Mouse (Mus musculus) heart, postnatal 0 days (tissue): ENCODE results near the gene Clmp. TPM values are rescaled to one million over a fixed set of nuclear protein-coding genes. Genes with fewer than 3 reads are reported as not detected.

Experiments
- ATAC-seq: fragments of 200-750 bp; cut with Nextera tagmentation; 2 replicates; pipeline ENCODE4 v1.8.0; 2017; ENCODE audit warnings: low read depth, moderate number of reproducible peaks, moderate library complexity; ENCODE audit not compliant: insufficient read depth
- DNase-seq: peaks from one replicate; pipeline ENCODE4 v3.0.0-alpha.2; 2016; ENCODE audit warnings: low spot score
- H3K27ac ChIP-seq: fragments of 300-500 bp; sonication (generic); 2 replicates; pipeline ENCODE4 v1.5.1; 2014; ENCODE audit warnings: low read depth, mild to moderate bottlenecking
- H3K27me3 ChIP-seq: fragments of 300-500 bp; sonication (generic); 2 replicates; pipeline ENCODE4 v1.6.1; 2014; ENCODE audit warnings: low read length, mixed read lengths; ENCODE audit not compliant: control insufficient read depth, insufficient read depth
- H3K36me3 ChIP-seq: fragments of 300-500 bp; sonication (generic); replicated peaks from 2 replicates; pipeline ENCODE4 v1.6.1; 2014; ENCODE audit warnings: low read length, mixed read lengths; ENCODE audit not compliant: control insufficient read depth, insufficient read depth
- H3K4me1 ChIP-seq: fragments of 300-500 bp; sonication (generic); 2 replicates; pipeline ENCODE4 v1.6.1; 2014; ENCODE audit warnings: antibody characterized with exemption; ENCODE audit not compliant: control insufficient read depth, insufficient read depth
- H3K4me2 ChIP-seq: fragments of 300-500 bp; sonication (generic); 2 replicates; pipeline ENCODE4 v1.6.1; 2014; ENCODE audit warnings: low read depth, mild to moderate bottlenecking, low read length, moderate library complexity
- H3K4me3 ChIP-seq: fragments of 300-500 bp; sonication (generic); 2 replicates; pipeline ENCODE4 v1.5.1; 2014; ENCODE audit warnings: low read depth, low read length
- H3K9ac ChIP-seq: fragments of 300-500 bp; sonication (generic); replicated peaks from 2 replicates; pipeline ENCODE4 v1.6.1; 2014; ENCODE audit warnings: low read depth, low read length, mixed read lengths
- H3K9me3 ChIP-seq: fragments of 300-500 bp; sonication (generic); replicated peaks from 2 replicates; pipeline ENCODE4 v1.6.1; 2016; ENCODE audit warnings: low read length; ENCODE audit not compliant: control insufficient read depth
- CTCF ChIP-seq: IDR thresholded peaks from 2 replicates; pipeline ENCODE4 v1.5.1; 2016; ENCODE audit warnings: antibody characterized with exemption, control low read depth, low read depth
- EP300 ChIP-seq: IDR thresholded peaks from 2 replicates; pipeline ENCODE4 v1.6.1; 2016; ENCODE audit warnings: antibody characterized with exemption, low read depth
- WGBS: fragments of 180-500 bp; shearing (Covaris S2); extraction: QIAGEN DNeasy Blood & Tissue Kit; methylation state at CpG from one replicate; pipeline ENCODE4 v1.1.7; 2014; 5-methylcytosine and 5-hydroxymethylcytosine counted together
- polyA plus RNA-seq: library from polyadenylated mRNA; unstranded; fragments of >200 nt; fragmentation: Nextera tagmentation; extraction: Ambion mirVana; gene quantifications from 2 replicates; pipeline ENCODE4 v1.2.1, GENCODE M21; 2015
- total RNA-seq: library from RNA; depleted of rRNA; stranded (reverse); fragments of >200 nt; gene quantifications from 2 replicates; pipeline ENCODE4 v1.2.3, GENCODE M21; 2014; ENCODE audit warnings: low replicate concordance

Clmp gene
- total and polyA plus RNA-seq, 2 experiments from 2014 or later = 2.5 to 4.7 TPM

GRCm38 (mm10) chr9:40732302-40732701 lies 46.5 kb downstream of the Clmp start:
- no peak overlapping the region for H3K4me3 ChIP-seq
- no peak for ATAC-seq
- H3K4me1 ChIP-seq = 0 out of 2 replicates have a peak, but pooled peaks cover 5% of the 10 kb centered on the region
- H3K9ac ChIP-seq = no peak overlapping the region
- H3K27ac ChIP-seq = no peak overlapping the region
- DNase-seq = no peak
- WGBS = 50% methylated on average over 2 of the region's 2 CpGs
- no peaks in the 10 kb centered on the region for H3K27me3 ChIP-seq
- H3K9me3 ChIP-seq = no peaks in the 10 kb centered on the region
- no peaks in the 10 kb centered on the region for H3K36me3 ChIP-seq
- TF ChIP-seq EP300 = no peak
- TF ChIP-seq CTCF = no peak
- H3K4me2 ChIP-seq = no peak overlapping the region

DNA sequence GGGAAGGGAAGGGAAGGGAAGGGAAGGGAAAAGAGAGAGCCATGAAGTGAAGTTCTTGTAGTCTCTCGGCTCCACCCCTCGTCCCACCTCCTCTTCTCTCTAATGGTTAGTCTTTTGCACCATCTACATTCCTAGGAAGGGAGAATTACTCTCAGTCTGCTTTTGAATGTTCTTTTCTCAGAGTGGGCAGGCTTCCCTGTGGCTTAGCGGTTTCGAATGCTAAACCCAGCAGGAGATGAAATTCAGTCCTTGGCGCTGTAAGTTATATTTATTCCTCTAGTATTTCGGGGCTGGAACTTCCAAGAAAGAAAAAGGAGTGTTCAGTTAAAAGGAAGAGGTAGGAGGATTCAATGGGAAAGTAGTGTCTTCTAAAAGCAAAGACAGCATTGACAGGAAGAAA lies 51.4 kb downstream of the Clmp start:
- no peaks in the 10 kb centered on the region for H3K9me3 ChIP-seq
- no peaks in the 10 kb centered on the region for H3K27me3 ChIP-seq
- no peaks in the 10 kb centered on the region for H3K4me1 ChIP-seq
- H3K27ac ChIP-seq = no peak overlapping the region
- DNase-seq (no peak), ATAC-seq (no peak)
- 84% methylated on average over 6 of the region's 6 CpGs for WGBS
- no peak overlapping the region for H3K9ac ChIP-seq
- TF ChIP-seq EP300 = no peak
- TF ChIP-seq CTCF = no peak
- H3K4me2 ChIP-seq = no peak overlapping the region
- no peaks in the 10 kb centered on the region for H3K36me3 ChIP-seq
- no peak overlapping the region for H3K4me3 ChIP-seq

- ATAC-seq (no peak), DNase-seq (no peak)
- no peak overlapping the region for H3K4me3 ChIP-seq
- 49% methylated on average over 7 of the region's 7 CpGs for WGBS
- H3K4me1 ChIP-seq = no peaks in the 10 kb centered on the region
- no peaks in the 10 kb centered on the region for H3K9me3 ChIP-seq
- TF ChIP-seq EP300 = no peak
- TF ChIP-seq CTCF = no peak
- H3K36me3 ChIP-seq = no peaks in the 10 kb centered on the region
- H3K4me2 ChIP-seq = no peak overlapping the region
- H3K27ac ChIP-seq = no peak overlapping the region
- H3K27me3 ChIP-seq = no peaks in the 10 kb centered on the region
- H3K9ac ChIP-seq = no peak overlapping the region
Observed at GRCm38 (mm10) chr9:40743525-40744034, 57.8 kb downstream of the Clmp start.

DNA sequence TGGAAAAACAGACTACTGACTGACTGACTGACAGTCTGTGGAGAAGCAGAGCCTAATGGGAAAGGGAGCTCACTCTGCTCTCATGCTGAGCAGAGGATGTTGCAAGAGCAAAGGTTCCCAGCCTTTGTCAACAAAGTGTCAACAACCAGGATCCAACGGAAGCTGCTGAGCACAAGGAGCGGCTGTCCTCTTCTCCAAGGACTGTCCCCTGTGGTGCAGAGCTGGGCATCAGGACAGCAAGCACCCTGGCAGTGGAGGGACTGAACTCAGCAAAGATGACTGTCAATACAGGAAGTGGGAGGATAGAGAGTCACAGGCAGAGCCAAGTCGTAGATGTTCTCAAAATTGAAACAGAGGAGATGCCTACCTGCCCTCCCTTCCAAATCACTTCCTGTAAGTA lies 58.5 kb downstream of the Clmp start:
- ATAC-seq = no peak
- no peak for DNase-seq
- Histone ChIP-seq H3K4me1 (no peaks in the 10 kb centered on the region), H3K4me3 (no peak overlapping the region), H3K9ac (no peak overlapping the region), H3K9me3 (no peaks in the 10 kb centered on the region), H3K36me3 (no peaks in the 10 kb centered on the region), H3K27me3 (no peaks in the 10 kb centered on the region), H3K27ac (no peak overlapping the region), H3K4me2 (no peak overlapping the region)
- TF ChIP-seq CTCF (no peak), EP300 (no peak)
- 35% methylated on average over 3 of the region's 3 CpGs for WGBS

- Histone ChIP-seq H3K4me2 (no peak overlapping the region), H3K4me3 (no peak overlapping the region), H3K36me3 (no peaks in the 10 kb centered on the region), H3K9ac (no peak overlapping the region), H3K4me1 (no peaks in the 10 kb centered on the region), H3K27me3 (no peaks in the 10 kb centered on the region), H3K9me3 (no peaks in the 10 kb centered on the region), H3K27ac (no peak overlapping the region)
- ATAC-seq (no peak), DNase-seq (no peak)
- WGBS = 70% methylated on average over 9 of the region's 9 CpGs
- TF ChIP-seq EP300 (no peak), CTCF (no peak)
Observed at GRCm38 (mm10) chr9:40746796-40747195, 61.0 kb downstream of the Clmp start.

DNA sequence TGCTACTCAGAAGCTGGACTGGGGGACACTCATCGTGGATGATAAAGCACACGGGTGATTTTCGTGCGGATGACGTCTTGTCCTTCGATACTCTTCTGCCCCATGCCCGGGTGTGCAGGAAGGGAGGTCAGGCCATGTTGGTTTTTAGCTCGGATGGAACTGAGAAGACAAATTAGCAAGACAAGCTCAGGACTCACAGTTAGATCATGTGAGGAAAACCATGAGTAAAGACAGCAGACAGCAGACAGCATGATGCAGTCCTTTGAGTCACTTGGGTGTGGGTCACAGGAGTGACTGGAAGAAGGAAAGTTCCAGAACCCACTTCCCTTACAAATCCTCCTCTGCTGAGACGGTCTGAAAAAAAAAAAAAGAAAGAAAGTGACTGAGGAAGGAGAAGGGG lies 61.5 kb downstream of the Clmp start:
- Histone ChIP-seq H3K36me3 (no peaks in the 10 kb centered on the region), H3K4me3 (no peak overlapping the region), H3K27ac (no peak overlapping the region), H3K9ac (no peak overlapping the region), H3K4me1 (no peaks in the 10 kb centered on the region), H3K9me3 (no peaks in the 10 kb centered on the region), H3K27me3 (no peaks in the 10 kb centered on the region), H3K4me2 (no peak overlapping the region)
- TF ChIP-seq CTCF (no peak), EP300 (no peak)
- DNase-seq (no peak), ATAC-seq (no peak)
- 73% methylated on average over 9 of the region's 9 CpGs for WGBS
